Mouse (Mus musculus): ENCODE data around the gene Il6st. TPM values are rescaled to one million over a fixed set of nuclear protein-coding genes. Genes with fewer than 3 reads are reported as not detected.

Il6st gene
- polyA plus RNA-seq, 1 experiment from 2014 or later: 79.3 TPM

- Histone ChIP-seq H3K36me3 (peaks cover 73% of the 10 kb centered on the region), H3K9ac (no peak overlapping the region), H3K4me1 (replicated peaks) (no peaks in the 10 kb centered on the region), H3K4me3 (no peak overlapping the region), H3K27ac (ENCODE audit: poor library complexity, severe bottlenecking) (no peak overlapping the region), H3K9me3 (replicated peaks) (0 out of 2 replicates have a peak, but pooled peaks cover 3% of the 10 kb centered on the region), H3K27me3 (replicated peaks) (no peaks in the 10 kb centered on the region), H3K4me2 (no peak overlapping the region)
- ATAC-seq (ENCODE audit: insufficient number of reproducible peaks, low FRiP score): no peak
- 85% methylated on average over 7 of the region's 7 CpGs for WGBS
Measured at GRCm38 (mm10) chr13:112483015-112483414, 19.1 kb downstream of the Il6st start.

- WGBS: 96% methylated on average over 5 of the region's 5 CpGs
- Histone ChIP-seq H3K4me3 (no peak overlapping the region), H3K9me3 (replicated peaks) (0 out of 2 replicates have a peak, but pooled peaks cover 3% of the 10 kb centered on the region), H3K27ac (ENCODE audit: poor library complexity, severe bottlenecking) (no peak overlapping the region), H3K4me1 (replicated peaks) (no peaks in the 10 kb centered on the region), H3K4me2 (no peak overlapping the region), H3K27me3 (replicated peaks) (no peaks in the 10 kb centered on the region), H3K36me3 (peaks cover 83% of the 10 kb centered on the region), H3K9ac (no peak overlapping the region)
- no peak for ATAC-seq (ENCODE audit: insufficient number of reproducible peaks, low FRiP score)
Measured at GRCm38 (mm10) chr13:112486236-112486635, 22.4 kb downstream of the Il6st start.

- H3K4me1 ChIP-seq (replicated peaks): no peaks in the 10 kb centered on the region
- H3K9me3 ChIP-seq (replicated peaks): 0 out of 2 replicates have a peak, but pooled peaks cover 3% of the 10 kb centered on the region
- no peaks in the 10 kb centered on the region for H3K27me3 ChIP-seq (replicated peaks)
- H3K4me2 ChIP-seq: no peak overlapping the region
- no peak for ATAC-seq (ENCODE audit: insufficient number of reproducible peaks, low FRiP score)
- H3K9ac ChIP-seq: no peak overlapping the region
- H3K27ac ChIP-seq (ENCODE audit: poor library complexity, severe bottlenecking): no peak overlapping the region
- 94% methylated on average over 5 of the region's 5 CpGs for WGBS
- peaks cover 83% of the 10 kb centered on the region for H3K36me3 ChIP-seq
- H3K4me3 ChIP-seq: no peak overlapping the region
Measured at GRCm38 (mm10) chr13:112486676-112487075, 22.8 kb downstream of the Il6st start.

- no peak overlapping the region for H3K4me3 ChIP-seq
- H3K4me2 ChIP-seq: no peak overlapping the region
- H3K27ac ChIP-seq (ENCODE audit: poor library complexity, severe bottlenecking): no peak overlapping the region
- peak; percentile 88 for ATAC-seq (ENCODE audit: insufficient number of reproducible peaks, low FRiP score)
- H3K27me3 ChIP-seq (replicated peaks): no peaks in the 10 kb centered on the region
- H3K4me1 ChIP-seq (replicated peaks): peaks cover 7% of the 10 kb centered on the region
- H3K9ac ChIP-seq: no peak overlapping the region
- H3K36me3 ChIP-seq: peaks cover 71% of the 10 kb centered on the region
- H3K9me3 ChIP-seq (replicated peaks): 0 out of 2 replicates have a peak, but pooled peaks cover 3% of the 10 kb centered on the region
- WGBS: 55% methylated on average over 3 of the region's 3 CpGs
Measured at GRCm38 (mm10) chr13:112490036-112490435, 26.2 kb downstream of the Il6st start.

- peaks cover 7% of the 10 kb centered on the region for H3K4me1 ChIP-seq (replicated peaks)
- H3K9me3 ChIP-seq (replicated peaks): no peaks in the 10 kb centered on the region
- ATAC-seq (ENCODE audit: insufficient number of reproducible peaks, low FRiP score): no peak
- H3K27ac ChIP-seq (ENCODE audit: poor library complexity, severe bottlenecking): no peak overlapping the region
- H3K4me3 ChIP-seq: no peak overlapping the region
- 86% methylated on average over 14 of the region's 14 CpGs for WGBS
- H3K27me3 ChIP-seq (replicated peaks): no peaks in the 10 kb centered on the region
- no peak overlapping the region for H3K4me2 ChIP-seq
- peaks cover 69% of the 10 kb centered on the region for H3K36me3 ChIP-seq
- H3K9ac ChIP-seq: no peak overlapping the region
Measured at GRCm38 (mm10) chr13:112491636-112492284, 27.9 kb downstream of the Il6st start.

GRCm38 (mm10) chr13:112492285-112492678 is 28.4 kb downstream of the Il6st start:
- Histone ChIP-seq H3K4me1 (replicated peaks) (peaks cover 7% of the 10 kb centered on the region), H3K9me3 (replicated peaks) (no peaks in the 10 kb centered on the region), H3K27me3 (replicated peaks) (no peaks in the 10 kb centered on the region), H3K4me2 (no peak overlapping the region), H3K27ac (ENCODE audit: poor library complexity, severe bottlenecking) (no peak overlapping the region), H3K4me3 (no peak overlapping the region), H3K9ac (no peak overlapping the region), H3K36me3 (peaks cover 69% of the 10 kb centered on the region)
- 29% methylated on average over 1 of the region's 1 CpGs for WGBS
- ATAC-seq (ENCODE audit: insufficient number of reproducible peaks, low FRiP score): no peak

- 92% methylated on average over 12 of the region's 12 CpGs for WGBS
- Histone ChIP-seq H3K36me3 (peaks cover 76% of the 10 kb centered on the region), H3K4me3 (no peak overlapping the region), H3K4me1 (replicated peaks) (peaks cover 7% of the 10 kb centered on the region), H3K27ac (ENCODE audit: poor library complexity, severe bottlenecking) (no peak overlapping the region), H3K27me3 (replicated peaks) (no peaks in the 10 kb centered on the region), H3K9me3 (replicated peaks) (no peaks in the 10 kb centered on the region), H3K4me2 (no peak overlapping the region), H3K9ac (no peak overlapping the region)
- ATAC-seq (ENCODE audit: insufficient number of reproducible peaks, low FRiP score): no peak
Measured at GRCm38 (mm10) chr13:112494590-112494989, 30.7 kb downstream of the Il6st start.

GRCm38 (mm10) chr13:112500027-112500426 is 36.2 kb downstream of the Il6st start:
- Histone ChIP-seq H3K9ac (no peak overlapping the region), H3K9me3 (replicated peaks) (no peaks in the 10 kb centered on the region), H3K4me1 (replicated peaks) (no peaks in the 10 kb centered on the region), H3K27ac (ENCODE audit: poor library complexity, severe bottlenecking) (no peak overlapping the region), H3K27me3 (replicated peaks) (no peaks in the 10 kb centered on the region), H3K36me3 (peaks cover 86% of the 10 kb centered on the region), H3K4me2 (no peak overlapping the region), H3K4me3 (no peak overlapping the region)
- no peak for ATAC-seq (ENCODE audit: insufficient number of reproducible peaks, low FRiP score)
- 86% methylated on average over 4 of the region's 4 CpGs for WGBS

- Histone ChIP-seq H3K4me1 (replicated peaks) (no peaks in the 10 kb centered on the region), H3K27me3 (replicated peaks) (no peaks in the 10 kb centered on the region), H3K9me3 (replicated peaks) (no peaks in the 10 kb centered on the region), H3K9ac (no peak overlapping the region), H3K36me3 (peaks cover 86% of the 10 kb centered on the region), H3K4me2 (no peak overlapping the region), H3K27ac (ENCODE audit: poor library complexity, severe bottlenecking) (no peak overlapping the region), H3K4me3 (no peak overlapping the region)
- WGBS: 92% methylated on average over 9 of the region's 9 CpGs
- ATAC-seq (ENCODE audit: insufficient number of reproducible peaks, low FRiP score): no peak
Measured at GRCm38 (mm10) chr13:112500466-112500865, 36.6 kb downstream of the Il6st start.

GRCm38 (mm10) chr13:112503846-112504245 is 40.0 kb downstream of the Il6st start:
- ATAC-seq (ENCODE audit: insufficient number of reproducible peaks, low FRiP score): no peak
- 91% methylated on average over 13 of the region's 13 CpGs for WGBS
- H3K4me3 ChIP-seq: no peak overlapping the region

GRCm38 (mm10) chr13:112505436-112505835 is 41.6 kb downstream of the Il6st start:
- no peaks in the 10 kb centered on the region for H3K9me3 ChIP-seq (replicated peaks)
- H3K4me1 ChIP-seq (replicated peaks): 0 out of 2 replicates have a peak, but pooled peaks cover under 1% of the 10 kb centered on the region
- H3K4me2 ChIP-seq: no peak overlapping the region
- 91% methylated on average over 6 of the region's 6 CpGs for WGBS
- H3K9ac ChIP-seq: no peak overlapping the region
- ATAC-seq (ENCODE audit: insufficient number of reproducible peaks, low FRiP score): no peak
- H3K27me3 ChIP-seq (replicated peaks): no peaks in the 10 kb centered on the region
- H3K4me3 ChIP-seq: no peak overlapping the region
- H3K27ac ChIP-seq (ENCODE audit: poor library complexity, severe bottlenecking): no peak overlapping the region
- peaks cover 75% of the 10 kb centered on the region for H3K36me3 ChIP-seq

More at GRCm38 (mm10) chr13:112503846-112504245, 40.0 kb downstream of the Il6st start:
- no peak overlapping the region for H3K4me2 ChIP-seq
- H3K27me3 ChIP-seq (replicated peaks): no peaks in the 10 kb centered on the region
- no peaks in the 10 kb centered on the region for H3K4me1 ChIP-seq (replicated peaks)
- H3K9ac ChIP-seq: no peak overlapping the region
- no peaks in the 10 kb centered on the region for H3K9me3 ChIP-seq (replicated peaks)
- H3K36me3 ChIP-seq: peaks cover 86% of the 10 kb centered on the region
- no peak overlapping the region for H3K27ac ChIP-seq (ENCODE audit: poor library complexity, severe bottlenecking)

GRCm38 (mm10) chr13:112506766-112507165 is 42.9 kb downstream of the Il6st start:
- peaks cover 62% of the 10 kb centered on the region for H3K36me3 ChIP-seq
- 86% methylated on average over 13 of the region's 13 CpGs for WGBS
- H3K4me3 ChIP-seq: no peak overlapping the region

More at GRCm38 (mm10) chr13:112506766-112507165, 42.9 kb downstream of the Il6st start:
- no peaks in the 10 kb centered on the region for H3K9me3 ChIP-seq (replicated peaks)
- peaks cover 11% of the 10 kb centered on the region; the same call in 1 of the 2 replicates for H3K4me1 ChIP-seq (replicated peaks)
- no peaks in the 10 kb centered on the region for H3K27me3 ChIP-seq (replicated peaks)
- ATAC-seq (ENCODE audit: insufficient number of reproducible peaks, low FRiP score): no peak
- H3K4me2 ChIP-seq: no peak overlapping the region
- H3K9ac ChIP-seq: no peak overlapping the region
- no peak overlapping the region for H3K27ac ChIP-seq (ENCODE audit: poor library complexity, severe bottlenecking)
